Mouse (Mus musculus) R1 (cell line): ENCODE results near the gene Man2a2.
"Not testable (repeated sequence)": the region's sequence is repeated elsewhere in the genome, so short reads cannot be mapped to it uniquely, and the experiment has no call there.

Experiments used
- DNase-seq: peaks from one replicate; pipeline ENCODE4 v3.0.0-alpha.2; 2018; ENCODE audit warnings: low read depth, low spot score

The Man2a2 gene

GRCm38 (mm10) chr7:80339371-80339770 is 31.8 kb downstream of the Man2a2 start:
- no peak for DNase-seq

- no peak for DNase-seq
These were observed 34.2 kb downstream of the Man2a2 start for GRCm38 (mm10) chr7:80336932-80337331.

GRCm38 (mm10) chr7:80334848-80335247 is 36.3 kb downstream of the Man2a2 start:
- no peak for DNase-seq

- DNase-seq, result no peak
These were observed 39.7 kb downstream of the Man2a2 start for GRCm38 (mm10) chr7:80331433-80331832.

DNA sequence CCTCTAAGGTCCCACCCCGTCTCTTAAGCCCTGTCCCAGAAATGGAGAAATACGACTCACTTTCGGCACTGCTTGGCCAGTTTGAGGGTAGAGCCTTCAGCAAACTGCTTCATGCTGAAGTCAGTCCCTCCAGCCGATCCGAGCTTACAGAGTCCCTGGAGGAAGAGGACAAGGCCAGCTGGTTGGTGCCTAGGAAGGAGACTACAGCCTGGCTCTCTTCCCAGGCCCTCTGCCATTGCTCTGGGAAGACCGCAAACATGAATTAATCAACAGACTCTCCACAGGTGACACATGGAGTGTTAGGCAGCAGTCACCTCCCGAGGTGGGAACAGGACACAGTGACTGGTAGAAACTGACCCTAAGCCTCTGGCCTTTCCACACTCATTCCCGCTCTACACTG is 40.9 kb downstream of the Man2a2 start:
- DNase-seq, result no peak

DNA sequence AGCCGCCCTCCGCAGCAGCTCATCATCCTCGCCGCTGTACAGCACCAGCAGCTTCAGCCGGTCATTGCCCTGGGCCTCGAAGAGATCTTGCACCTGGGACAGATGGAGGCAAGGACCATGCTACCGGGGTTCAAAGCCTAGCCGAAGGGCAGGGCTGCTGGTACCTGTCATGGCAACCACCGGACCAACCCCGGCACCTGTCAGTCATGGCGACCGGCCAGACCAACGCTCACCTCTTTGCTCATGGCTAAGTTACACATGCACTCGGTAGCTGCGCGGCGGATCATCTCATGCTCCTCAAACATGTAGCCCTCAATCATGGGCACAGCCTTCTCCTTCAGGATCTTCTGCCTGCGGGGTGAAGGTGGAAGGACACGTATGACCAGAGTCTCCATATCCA is 45.1 kb downstream of the Man2a2 start:
- no peak for DNase-seq

DNA sequence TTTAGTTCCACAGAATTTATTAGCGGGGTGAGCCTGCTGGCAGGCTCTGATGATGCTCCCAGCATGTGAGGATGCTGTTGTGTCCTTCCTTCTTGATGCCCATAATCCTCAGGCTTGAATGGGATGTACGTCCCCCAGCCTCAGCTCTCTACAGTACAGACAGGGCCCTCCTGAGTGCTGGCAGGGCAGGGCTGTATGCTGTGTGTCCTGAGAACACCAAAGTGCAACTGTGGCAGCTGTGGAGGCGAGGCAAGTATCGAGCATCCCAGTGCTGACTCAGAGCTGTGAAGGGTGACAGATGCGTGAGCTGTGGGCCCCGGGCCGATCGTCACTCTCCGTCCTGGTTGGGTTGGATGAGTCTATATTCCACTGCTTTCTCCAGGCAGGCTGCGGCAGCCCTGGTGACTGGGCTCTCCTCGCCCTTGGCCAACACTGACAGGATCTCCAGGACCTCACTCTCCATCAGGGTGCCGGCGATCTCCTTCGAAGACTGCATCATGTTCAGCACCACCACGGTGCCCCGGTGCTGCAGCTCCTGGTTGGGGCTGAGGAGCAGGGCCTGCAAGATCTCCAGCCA is 45.8 kb downstream of the Man2a2 start:
- no peak for DNase-seq

- not testable (repeated sequence) for DNase-seq
These were observed 46.4 kb downstream of the Man2a2 start for GRCm38 (mm10) chr7:80324816-80325119.

GRCm38 (mm10) chr7:80324043-80324815 is 46.9 kb downstream of the Man2a2 start, which contains the start of gene Rccd1:
Gene Rccd1, minus strand, starts transcription at chr7:80324454.
- peak; percentile 99 for DNase-seq

GRCm38 (mm10) chr7:80323336-80323735 is 47.8 kb downstream of the Man2a2 start:
- no peak for DNase-seq

DNA sequence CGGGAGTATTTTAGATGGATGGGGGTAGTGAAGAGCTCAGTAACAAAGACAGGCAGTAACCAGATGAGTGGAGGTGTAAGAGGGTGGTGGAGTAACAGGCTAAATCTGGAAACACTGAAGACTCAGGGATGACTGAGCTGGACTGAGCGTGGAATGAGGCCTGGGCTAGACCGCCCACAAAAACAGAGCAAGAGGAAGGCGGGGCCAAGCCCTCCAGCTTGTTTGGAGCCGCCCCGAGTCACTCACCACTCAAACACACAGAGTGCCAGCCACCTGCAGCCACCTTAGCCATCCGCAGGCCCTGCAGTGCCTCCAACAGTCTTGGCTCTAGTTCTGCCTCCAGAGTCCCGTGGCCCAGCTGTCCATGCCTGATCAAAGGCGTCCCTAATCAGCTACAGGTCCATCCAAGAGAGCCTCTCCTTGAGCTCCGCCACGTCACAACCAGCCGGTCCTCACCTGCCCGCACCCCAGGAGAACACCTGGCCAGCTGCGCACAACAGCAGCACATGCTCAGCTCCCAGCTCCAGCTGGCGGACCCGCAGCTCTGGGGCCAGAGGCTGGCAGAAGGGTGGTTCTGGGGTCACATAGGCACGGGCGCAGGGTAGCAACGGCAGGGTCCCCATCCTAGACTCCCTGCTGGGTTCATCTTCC is 51.2 kb downstream of the Man2a2 start:
- DNase-seq, result peak; percentile 75

- no peak for DNase-seq
These were observed 52.5 kb downstream of the Man2a2 start for GRCm38 (mm10) chr7:80318670-80319069.

- no peak for DNase-seq
These were observed 53.6 kb downstream of the Man2a2 start for GRCm38 (mm10) chr7:80317439-80318115.

- DNase-seq, result no peak
These were observed 55.4 kb downstream of the Man2a2 start for GRCm38 (mm10) chr7:80315733-80316132.

GRCm38 (mm10) chr7:80310771-80311170 is 60.4 kb downstream of the Man2a2 start:
- DNase-seq, result no peak

GRCm38 (mm10) chr7:80307766-80308165 is 63.4 kb downstream of the Man2a2 start:
- DNase-seq, result peak; percentile 53

DNA sequence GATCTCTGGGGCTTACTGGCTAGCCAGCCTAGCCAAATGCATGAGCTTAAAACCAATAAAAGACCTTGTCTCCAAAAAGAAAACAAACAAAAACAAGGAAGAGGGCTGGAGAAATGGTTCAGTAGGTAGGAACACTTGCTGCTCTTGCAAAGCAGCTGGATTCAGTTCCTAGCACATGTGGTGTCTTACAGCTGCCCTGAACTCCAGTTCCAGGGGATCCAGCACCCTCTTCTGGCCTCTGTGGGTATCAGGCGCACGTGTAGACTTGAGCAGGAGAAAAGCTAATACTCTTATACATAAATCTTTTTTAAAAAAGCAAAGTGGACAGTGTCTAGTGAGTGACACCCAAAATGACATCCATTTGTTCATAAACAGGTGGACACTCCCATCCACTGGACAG is 69.7 kb downstream of the Man2a2 start:
- peak; percentile 55 for DNase-seq

DNA sequence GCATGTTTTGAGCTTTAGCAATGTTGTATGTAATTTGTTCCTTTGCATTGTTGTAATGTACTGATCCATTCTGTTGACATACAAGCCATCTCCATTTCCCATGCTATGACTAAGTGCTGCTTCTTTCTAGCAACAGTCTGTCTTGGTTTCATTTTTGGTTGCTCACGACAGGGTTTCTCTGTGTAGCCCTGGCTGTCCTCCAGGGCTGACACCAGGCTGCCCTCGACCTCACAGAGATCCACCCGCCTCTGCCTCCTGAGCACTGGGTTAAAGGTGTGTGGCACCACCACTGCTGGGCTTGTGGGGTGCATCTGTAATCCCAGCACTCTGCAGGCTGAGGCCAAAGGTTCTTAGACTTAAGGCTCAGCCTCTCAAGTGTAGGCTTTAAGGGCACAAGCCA is 71.6 kb downstream of the Man2a2 start:
- no peak for DNase-seq
